Mouse (Mus musculus): Measurements from ENCODE around the gene Frmd5.

GRCm38 (mm10) chr2:121655966-121656365 is 150.9 kb downstream of the Frmd5 start:
- TF ChIP-seq USF1 (IDR thresholded peaks at IDR 0.05; ENCODE audit: low read depth) (no peak), POLR2A (IDR thresholded peaks at IDR 0.05; ENCODE audit: insufficient read length, low read depth) (no peak), MYOG (IDR thresholded peaks at IDR 0.05; ENCODE audit: control insufficient read depth in 1 of 3, insufficient read depth in 1 of 3, insufficient read length in 2 of 3, low read depth in 2 of 3) (no peak), CEBPB (IDR thresholded peaks at IDR 0.05; ENCODE audit: insufficient read depth, poor library complexity, severe bottlenecking) (no peak)
